Mouse (Mus musculus): Measurements from ENCODE around the gene Tuba3b. TPM values are rescaled to one million over a fixed set of nuclear protein-coding genes. Genes with fewer than 3 reads are reported as not detected.

Gene Tuba3b
- polyA plus RNA-seq, 1 experiment from 2014 or later, result not detected

- H3K4me3 ChIP-seq (ENCODE audit: inconsistent target), result no peak overlapping the region
- no peaks in the 10 kb centered on the region for H3K36me3 ChIP-seq (ENCODE audit: inconsistent target)
- H3K79me2 ChIP-seq (ENCODE audit: inconsistent target), result no peaks in the 10 kb centered on the region
- no peak overlapping the region for H3K27ac ChIP-seq
- WGBS (ENCODE audit: missing documents), result 96% methylated on average over 8 of the region's 8 CpGs
Observed at GRCm38 (mm10) chr6:145592531-145592998, 23.0 kb upstream of the Tuba3b start.

- 89% methylated on average over 7 of the region's 7 CpGs for WGBS (ENCODE audit: missing documents)
- no peaks in the 10 kb centered on the region for H3K79me2 ChIP-seq (ENCODE audit: inconsistent target)
- no peak overlapping the region for H3K4me3 ChIP-seq (ENCODE audit: inconsistent target)
- no peaks in the 10 kb centered on the region for H3K36me3 ChIP-seq (ENCODE audit: inconsistent target)
- H3K27ac ChIP-seq, result no peak overlapping the region
Observed at GRCm38 (mm10) chr6:145593991-145594390, 21.6 kb upstream of the Tuba3b start.

GRCm38 (mm10) chr6:145595905-145596304 lies 19.7 kb upstream of the Tuba3b start:
- WGBS (ENCODE audit: missing documents), result 90% methylated on average over 4 of the region's 4 CpGs
- Histone ChIP-seq H3K79me2 (ENCODE audit: inconsistent target) (no peaks in the 10 kb centered on the region), H3K27ac (no peak overlapping the region), H3K36me3 (ENCODE audit: inconsistent target) (no peaks in the 10 kb centered on the region), H3K4me3 (ENCODE audit: inconsistent target) (no peak overlapping the region)

- Histone ChIP-seq H3K4me3 (ENCODE audit: inconsistent target) (no peak overlapping the region), H3K36me3 (ENCODE audit: inconsistent target) (no peaks in the 10 kb centered on the region), H3K79me2 (ENCODE audit: inconsistent target) (no peaks in the 10 kb centered on the region), H3K27ac (peak overlapping the region; percentile 21; the same call in 1 of the 2 replicates)
- 65% methylated on average over 11 of the region's 11 CpGs for WGBS (ENCODE audit: missing documents)
Observed at GRCm38 (mm10) chr6:145598794-145599555, 16.6 kb upstream of the Tuba3b start.

- H3K27ac ChIP-seq, result no peak overlapping the region
- H3K36me3 ChIP-seq (ENCODE audit: inconsistent target), result no peaks in the 10 kb centered on the region
- 78% methylated on average over 2 of the region's 2 CpGs for WGBS (ENCODE audit: missing documents)
- no peak overlapping the region for H3K4me3 ChIP-seq (ENCODE audit: inconsistent target)
- no peaks in the 10 kb centered on the region for H3K79me2 ChIP-seq (ENCODE audit: inconsistent target)
Observed at GRCm38 (mm10) chr6:145604126-145604525, 11.4 kb upstream of the Tuba3b start.

GRCm38 (mm10) chr6:145604648-145605047 lies 10.9 kb upstream of the Tuba3b start:
- no peak overlapping the region for H3K27ac ChIP-seq
- 7% methylated on average over 4 of the region's 4 CpGs for WGBS (ENCODE audit: missing documents)
- no peaks in the 10 kb centered on the region for H3K79me2 ChIP-seq (ENCODE audit: inconsistent target)
- no peaks in the 10 kb centered on the region for H3K36me3 ChIP-seq (ENCODE audit: inconsistent target)
- H3K4me3 ChIP-seq (ENCODE audit: inconsistent target), result no peak overlapping the region

- no peaks in the 10 kb centered on the region for H3K79me2 ChIP-seq (ENCODE audit: inconsistent target)
- H3K27ac ChIP-seq, result no peak overlapping the region
- H3K36me3 ChIP-seq (ENCODE audit: inconsistent target), result no peaks in the 10 kb centered on the region
- no peak overlapping the region for H3K4me3 ChIP-seq (ENCODE audit: inconsistent target)
- 77% methylated on average over 3 of the region's 3 CpGs for WGBS (ENCODE audit: missing documents)
Observed at GRCm38 (mm10) chr6:145605203-145605602, 10.4 kb upstream of the Tuba3b start.

GRCm38 (mm10) chr6:145607746-145608145 lies 7.8 kb upstream of the Tuba3b start:
- no peaks in the 10 kb centered on the region for H3K79me2 ChIP-seq (ENCODE audit: inconsistent target)
- H3K36me3 ChIP-seq (ENCODE audit: inconsistent target), result no peaks in the 10 kb centered on the region
- no peak overlapping the region for H3K27ac ChIP-seq
- H3K4me3 ChIP-seq (ENCODE audit: inconsistent target), result no peak overlapping the region
- 98% methylated on average over 4 of the region's 4 CpGs for WGBS (ENCODE audit: missing documents)

GRCm38 (mm10) chr6:145608693-145609092 lies 6.9 kb upstream of the Tuba3b start:
- 94% methylated on average over 5 of the region's 5 CpGs for WGBS (ENCODE audit: missing documents)
- no peaks in the 10 kb centered on the region for H3K79me2 ChIP-seq (ENCODE audit: inconsistent target)
- no peak overlapping the region for H3K27ac ChIP-seq
- no peaks in the 10 kb centered on the region for H3K36me3 ChIP-seq (ENCODE audit: inconsistent target)
- no peak overlapping the region for H3K4me3 ChIP-seq (ENCODE audit: inconsistent target)

- H3K27ac ChIP-seq, result no peak overlapping the region
- no peak overlapping the region for H3K4me3 ChIP-seq (ENCODE audit: inconsistent target)
- no peaks in the 10 kb centered on the region for H3K79me2 ChIP-seq (ENCODE audit: inconsistent target)
- H3K36me3 ChIP-seq (ENCODE audit: inconsistent target), result no peaks in the 10 kb centered on the region
- 89% methylated on average over 5 of the region's 5 CpGs for WGBS (ENCODE audit: missing documents)
Observed at GRCm38 (mm10) chr6:145610901-145611300, 4.7 kb upstream of the Tuba3b start.

GRCm38 (mm10) chr6:145612611-145613010 lies 2.9 kb upstream of the Tuba3b start:
- no peaks in the 10 kb centered on the region for H3K79me2 ChIP-seq (ENCODE audit: inconsistent target)

GRCm38 (mm10) chr6:145614219-145614618 lies 1.3 kb upstream of the Tuba3b start, which contains the start of gene Lmntd1:
Gene Lmntd1 (minus strand): TSS chr6:145614319.
- Histone ChIP-seq H3K79me2 (ENCODE audit: inconsistent target) (no peaks in the 10 kb centered on the region), H3K4me3 (ENCODE audit: inconsistent target) (no peak within 1 kb of the TSS), H3K36me3 (ENCODE audit: inconsistent target) (no peaks in the 10 kb centered on the region), H3K27ac (no peak within 1 kb of the TSS)
- WGBS (ENCODE audit: missing documents), result 77% methylated on average over 7 of the region's 7 CpGs

More at GRCm38 (mm10) chr6:145612611-145613010, 2.9 kb upstream of the Tuba3b start:
- WGBS (ENCODE audit: missing documents), result 88% methylated on average over 3 of the region's 3 CpGs
- Histone ChIP-seq H3K4me3 (ENCODE audit: inconsistent target) (no peak overlapping the region), H3K36me3 (ENCODE audit: inconsistent target) (no peaks in the 10 kb centered on the region), H3K27ac (no peak overlapping the region)

- 60% methylated on average over 5 of the region's 5 CpGs for WGBS (ENCODE audit: missing documents)
- Histone ChIP-seq H3K27ac (no peak overlapping the region), H3K4me3 (ENCODE audit: inconsistent target) (no peak overlapping the region), H3K79me2 (ENCODE audit: inconsistent target) (no peaks in the 10 kb centered on the region), H3K36me3 (ENCODE audit: inconsistent target) (no peaks in the 10 kb centered on the region)
Observed at GRCm38 (mm10) chr6:145616402-145617229, 1.1 kb downstream of the Tuba3b start.

GRCm38 (mm10) chr6:145623141-145623540 lies 7.6 kb downstream of the Tuba3b start:
- no peaks in the 10 kb centered on the region for H3K79me2 ChIP-seq (ENCODE audit: inconsistent target)
- no peak overlapping the region for H3K27ac ChIP-seq
- 76% methylated on average over 4 of the region's 4 CpGs for WGBS (ENCODE audit: missing documents)
- no peaks in the 10 kb centered on the region for H3K36me3 ChIP-seq (ENCODE audit: inconsistent target)
- H3K4me3 ChIP-seq (ENCODE audit: inconsistent target), result no peak overlapping the region

- H3K36me3 ChIP-seq (ENCODE audit: inconsistent target), result no peaks in the 10 kb centered on the region
- 84% methylated on average over 6 of the region's 6 CpGs for WGBS (ENCODE audit: missing documents)
- H3K4me3 ChIP-seq (ENCODE audit: inconsistent target), result no peak overlapping the region
- no peaks in the 10 kb centered on the region for H3K79me2 ChIP-seq (ENCODE audit: inconsistent target)
- H3K27ac ChIP-seq, result no peak overlapping the region
Observed at GRCm38 (mm10) chr6:145630269-145630668, 14.7 kb downstream of the Tuba3b start.
